Mouse (Mus musculus): ENCODE measurements around the gene Tmem37. TPM values are rescaled to one million over a fixed set of nuclear protein-coding genes. Genes with fewer than 3 reads are reported as not detected.

Tmem37 gene
- total RNA-seq, 2 experiments from 2014 or later = 1.7 to 1.8 TPM

- intact Hi-C loops (cut with DNase I) = loop anchor here (2.0 kb wide), 1 partner anchor 48 kb away; no protein-coding TSS in a partner anchor
- peak; percentile 62 to 80 for DNase-seq (ENCODE audit: low spot score in 2 of 2)
Observed at GRCm38 (mm10) chr1:120098327-120098726, 24.5 kb upstream of the Tmem37 start.

GRCm38 (mm10) chr1:120094920-120095319, 21.0 kb upstream of the Tmem37 start:
- intact Hi-C loops (cut with DNase I) = no loop called here
- no peak for DNase-seq (ENCODE audit: low spot score in 2 of 2)

GRCm38 (mm10) chr1:120093482-120094134, 19.7 kb upstream of the Tmem37 start:
- intact Hi-C loops (cut with DNase I) = loop anchor here (2.0 kb wide), 1 partner anchor 61 kb away; no protein-coding TSS in a partner anchor
- DNase-seq (ENCODE audit: low spot score in 2 of 2) = peak; percentile 89 to 92

GRCm38 (mm10) chr1:120090880-120091570, 17.2 kb upstream of the Tmem37 start:
- no peak for DNase-seq (ENCODE audit: low spot score in 2 of 2)
- intact Hi-C loops (cut with DNase I) = no loop called here

- no peak for DNase-seq (ENCODE audit: low spot score in 2 of 2)
- intact Hi-C loops (cut with DNase I) = no loop called here
Observed at GRCm38 (mm10) chr1:120089180-120089579, 15.3 kb upstream of the Tmem37 start.

GRCm38 (mm10) chr1:120086644-120087043, 12.8 kb upstream of the Tmem37 start:
- intact Hi-C loops (cut with DNase I) = no loop called here
- DNase-seq (ENCODE audit: low spot score in 2 of 2) = no peak

- intact Hi-C loops (cut with DNase I) = no loop called here
- DNase-seq (ENCODE audit: low spot score in 2 of 2) = no peak
Observed at GRCm38 (mm10) chr1:120085696-120086095, 11.8 kb upstream of the Tmem37 start.

- no peak for DNase-seq (ENCODE audit: low spot score in 2 of 2)
- intact Hi-C loops (cut with DNase I) = no loop called here
Observed at GRCm38 (mm10) chr1:120083921-120084517, 10.1 kb upstream of the Tmem37 start.

GRCm38 (mm10) chr1:120082957-120083585, 9.2 kb upstream of the Tmem37 start:
- DNase-seq (ENCODE audit: low spot score in 2 of 2) = no peak
- intact Hi-C loops (cut with DNase I) = no loop called here

- intact Hi-C loops (cut with DNase I) = no loop called here
- no peak for DNase-seq (ENCODE audit: low spot score in 2 of 2)
Observed at GRCm38 (mm10) chr1:120080632-120081031, 6.8 kb upstream of the Tmem37 start.

- DNase-seq (ENCODE audit: low spot score in 2 of 2) = no peak
- intact Hi-C loops (cut with DNase I) = no loop called here
Observed at GRCm38 (mm10) chr1:120077746-120078410, 4.0 kb upstream of the Tmem37 start.

GRCm38 (mm10) chr1:120075507-120075906, 1.6 kb upstream of the Tmem37 start:
- peak; percentile 28 to 43 for DNase-seq (ENCODE audit: low spot score in 2 of 2)
- intact Hi-C loops (cut with DNase I) = no loop called here

- DNase-seq (ENCODE audit: low spot score in 2 of 2) = no peak
- intact Hi-C loops (cut with DNase I) = no loop called here
Observed at GRCm38 (mm10) chr1:120074931-120075330, 1.1 kb upstream of the Tmem37 start.

GRCm38 (mm10) chr1:120074307-120074702, 431 bp upstream of the Tmem37 start:
- intact Hi-C loops (cut with DNase I) = no loop called here
- DNase-seq (ENCODE audit: low spot score in 2 of 2) = no peak

GRCm38 (mm10) chr1:120072900-120073299, 974 bp downstream of the Tmem37 start:
- peak in 1 of 2 experiments; percentile 24 for DNase-seq (ENCODE audit: low spot score in 2 of 2)
- intact Hi-C loops (cut with DNase I) = no loop called here

GRCm38 (mm10) chr1:120071133-120071532, 2.7 kb downstream of the Tmem37 start:
- intact Hi-C loops (cut with DNase I) = no loop called here
- no peak for DNase-seq (ENCODE audit: low spot score in 2 of 2)

- intact Hi-C loops (cut with DNase I) = no loop called here
- DNase-seq (ENCODE audit: low spot score in 2 of 2) = no peak
Observed at GRCm38 (mm10) chr1:120070168-120070567, 3.7 kb downstream of the Tmem37 start.

GRCm38 (mm10) chr1:120069120-120069519, 4.8 kb downstream of the Tmem37 start:
- DNase-seq (ENCODE audit: low spot score in 2 of 2) = no peak
- intact Hi-C loops (cut with DNase I) = no loop called here

- intact Hi-C loops (cut with DNase I) = no loop called here
- DNase-seq (ENCODE audit: low spot score in 2 of 2) = no peak
Observed at GRCm38 (mm10) chr1:120066625-120067024, 7.2 kb downstream of the Tmem37 start.

- intact Hi-C loops (cut with DNase I) = no loop called here
- DNase-seq (ENCODE audit: low spot score in 2 of 2) = no peak
Observed at GRCm38 (mm10) chr1:120066159-120066558, 7.7 kb downstream of the Tmem37 start.
